Mouse (Mus musculus) E14TG2a.4 (cell line): ENCODE measurements at regions not wholly inside any gene's neighbourhood (a gene's known extent, or its start where the extent isn't known, plus 50 kb on each side); places are given as distances from the start of the nearest gene placed in this dataset.

Source experiments
- H3K27me3 ChIP-seq: 2 replicates; pipeline ENCODE4 v1.6.1; 2014; ENCODE audit warnings: low read length, control low read depth; ENCODE audit not compliant: insufficient read depth
- H3K36me3 ChIP-seq: 2 replicates; pipeline ENCODE4 v1.6.1; 2014; ENCODE audit warnings: low read length, control low read depth; ENCODE audit not compliant: insufficient read depth
- H3K4me1 ChIP-seq: replicated peaks from 2 replicates; pipeline ENCODE4 v1.6.1; 2014; ENCODE audit warnings: low read depth, low read length, control low read depth
- H3K4me3 ChIP-seq: replicated peaks from 2 replicates; pipeline ENCODE4 v1.5.1; 2014; ENCODE audit warnings: mild to moderate bottlenecking, low read length
- H3K9me3 ChIP-seq: 2 replicates; pipeline ENCODE4 v1.6.1; 2014; ENCODE audit warnings: low read length, control low read depth
- CTCF ChIP-seq: conservative IDR thresholded peaks from 2 replicates; pipeline ENCODE4 v1.5.1; 2014; ENCODE audit warnings: low read length
- NANOG ChIP-seq: IDR thresholded peaks from 2 replicates; pipeline ENCODE4 v1.6.1; 2014; ENCODE audit warnings: borderline replicate concordance, low read length, mixed read lengths
- POU5F1 ChIP-seq: IDR thresholded peaks from 2 replicates; pipeline ENCODE4 v1.6.1; 2014; ENCODE audit warnings: low read length, borderline replicate concordance

- Histone ChIP-seq H3K9me3 (peaks cover under 1% of the 10 kb centered on the region; the same call in 1 of the 2 replicates), H3K4me3 (no peak overlapping the region), H3K4me1 (no peaks in the 10 kb centered on the region), H3K36me3 (no peaks in the 10 kb centered on the region), H3K27me3 (no peaks in the 10 kb centered on the region)
- TF ChIP-seq NANOG: no peak
- TF ChIP-seq POU5F1: no peak
- no peak for TF ChIP-seq CTCF
Measured at GRCm38 (mm10) chr12:39047126-39047525, 267.9 kb downstream of the Etv1 start.

GRCm38 (mm10) chr12:39048441-39048840 lies 269.3 kb downstream of the Etv1 start:
- TF ChIP-seq NANOG (no peak), POU5F1 (no peak), CTCF (no peak)
- no peaks in the 10 kb centered on the region for H3K36me3 ChIP-seq
- no peaks in the 10 kb centered on the region for H3K9me3 ChIP-seq
- no peaks in the 10 kb centered on the region for H3K4me1 ChIP-seq
- no peak overlapping the region for H3K4me3 ChIP-seq
- H3K27me3 ChIP-seq: no peaks in the 10 kb centered on the region

DNA sequence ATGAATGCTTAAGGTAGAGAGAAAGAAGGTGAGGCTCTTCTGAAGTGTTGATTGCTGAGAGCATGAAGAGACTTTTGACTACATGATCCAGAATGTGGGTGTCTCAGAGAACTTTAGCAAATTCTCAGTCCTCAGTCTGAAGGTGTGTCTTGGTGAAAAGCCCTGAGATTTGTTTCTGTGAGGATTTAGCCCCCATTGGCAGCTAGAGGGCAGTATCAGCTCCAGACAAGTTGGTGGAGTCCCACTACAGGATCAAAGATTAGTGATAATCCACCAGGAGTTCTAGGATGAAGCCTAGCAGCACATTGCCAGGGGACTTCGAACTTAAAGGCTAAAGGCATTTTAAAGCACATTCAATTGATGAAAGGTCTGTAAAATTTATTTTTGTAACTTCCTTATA lies 269.8 kb downstream of the Etv1 start:
- Histone ChIP-seq H3K9me3 (no peaks in the 10 kb centered on the region), H3K27me3 (no peaks in the 10 kb centered on the region), H3K4me1 (no peaks in the 10 kb centered on the region), H3K36me3 (no peaks in the 10 kb centered on the region), H3K4me3 (no peak overlapping the region)
- no peak for TF ChIP-seq POU5F1
- TF ChIP-seq CTCF: peak; percentile 58

GRCm38 (mm10) chr12:39070331-39071045 lies 291.3 kb downstream of the Etv1 start:
- H3K9me3 ChIP-seq: no peaks in the 10 kb centered on the region
- H3K4me1 ChIP-seq: no peaks in the 10 kb centered on the region
- no peaks in the 10 kb centered on the region for H3K36me3 ChIP-seq
- no peak overlapping the region for H3K4me3 ChIP-seq
- H3K27me3 ChIP-seq: no peaks in the 10 kb centered on the region
- TF ChIP-seq NANOG (no peak), CTCF (no peak), POU5F1 (no peak)

DNA sequence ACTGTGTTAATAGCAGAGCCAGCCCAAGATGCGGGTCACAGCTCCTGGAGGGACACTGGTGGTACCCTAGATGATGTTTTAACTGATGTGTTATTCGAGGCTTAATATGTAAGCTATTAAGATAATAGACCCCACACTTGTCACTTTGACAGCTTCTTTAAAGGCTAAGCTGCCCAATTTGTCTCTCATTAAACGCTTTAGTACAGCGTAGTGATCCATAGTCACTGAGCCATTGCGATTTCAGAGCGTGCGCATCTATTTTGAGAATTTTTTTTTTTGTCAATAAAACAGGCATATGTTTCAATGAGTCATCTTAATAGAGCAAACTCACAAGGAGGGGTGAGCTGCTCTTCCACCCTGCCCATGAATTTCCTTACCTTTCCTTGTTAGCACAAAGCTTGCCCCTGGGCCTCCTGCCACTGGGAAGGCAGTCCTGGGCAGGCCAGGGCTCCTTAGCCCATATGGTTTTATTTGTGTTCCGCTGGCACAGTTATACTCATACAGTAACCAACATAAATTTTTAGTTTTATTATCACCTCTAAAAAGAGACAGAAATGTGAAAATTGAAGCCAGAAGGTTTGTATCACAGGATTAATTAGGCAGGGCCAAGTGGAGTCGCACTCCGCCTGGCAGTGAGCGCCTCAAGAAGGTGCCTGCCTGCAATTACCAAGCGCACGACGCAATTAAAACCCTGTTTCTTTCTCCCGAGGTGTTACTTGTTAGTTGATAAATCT lies 294.3 kb downstream of the Etv1 start:
- no peak for TF ChIP-seq POU5F1
- TF ChIP-seq CTCF: no peak
- TF ChIP-seq NANOG: no peak
- H3K9me3 ChIP-seq: no peaks in the 10 kb centered on the region
- H3K36me3 ChIP-seq: no peaks in the 10 kb centered on the region
- H3K27me3 ChIP-seq: no peaks in the 10 kb centered on the region
- no peaks in the 10 kb centered on the region for H3K4me1 ChIP-seq
- no peak overlapping the region for H3K4me3 ChIP-seq

DNA sequence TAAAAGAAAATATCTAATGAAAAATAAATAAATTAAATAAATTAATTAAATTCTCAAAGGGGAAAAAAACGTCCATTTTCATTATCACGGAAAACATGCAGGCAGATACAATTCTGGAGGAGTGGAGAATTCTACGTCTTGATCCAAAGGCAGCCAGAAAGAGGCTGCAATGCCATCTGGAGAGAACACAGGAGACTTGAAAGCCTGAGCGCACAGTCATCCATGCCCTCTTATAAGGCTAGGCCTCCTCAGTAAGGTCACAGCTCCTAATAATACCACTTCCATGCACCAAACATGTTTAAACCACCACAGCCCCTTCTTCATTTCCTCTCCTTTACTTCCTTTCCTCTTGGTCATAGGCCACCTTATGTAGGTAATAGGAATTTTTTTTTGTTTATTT lies 307.1 kb downstream of the Etv1 start:
- no peaks in the 10 kb centered on the region for H3K9me3 ChIP-seq
- TF ChIP-seq POU5F1 (no peak), NANOG (no peak), CTCF (no peak)
- H3K27me3 ChIP-seq: no peaks in the 10 kb centered on the region
- H3K4me3 ChIP-seq: no peak overlapping the region
- no peaks in the 10 kb centered on the region for H3K36me3 ChIP-seq
- H3K4me1 ChIP-seq: no peaks in the 10 kb centered on the region

DNA sequence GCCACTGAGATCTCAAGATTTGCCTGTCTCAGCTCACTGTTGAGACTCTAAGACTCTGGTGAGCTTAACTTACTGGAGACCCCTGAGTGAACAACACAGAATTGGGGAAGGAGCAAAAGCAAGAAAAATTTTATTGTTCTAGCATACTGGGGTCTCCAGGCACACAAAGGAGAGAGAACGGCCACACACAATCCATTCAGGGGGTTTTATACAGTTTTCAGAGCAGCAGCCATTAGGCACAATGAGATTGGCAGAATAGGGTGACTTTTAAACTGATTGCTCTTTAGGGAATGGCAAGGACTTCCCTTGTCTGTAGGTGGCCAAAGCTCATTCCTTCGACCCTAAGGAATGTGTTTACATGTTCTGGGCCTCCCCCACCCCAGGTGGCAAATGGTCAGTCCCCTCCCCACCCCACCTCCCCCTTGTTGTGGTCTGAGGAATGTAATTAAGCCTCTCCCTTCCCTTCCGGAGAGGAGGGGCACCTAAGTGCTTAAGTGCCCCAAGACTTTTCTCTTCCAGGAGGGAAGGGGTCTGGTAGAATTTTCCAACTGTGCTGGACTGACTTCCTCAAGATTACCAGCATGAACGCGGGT lies 315.6 kb downstream of the Etv1 start:
- Histone ChIP-seq H3K4me1 (peaks cover 20% of the 10 kb centered on the region), H3K27me3 (no peaks in the 10 kb centered on the region), H3K9me3 (peaks cover 2% of the 10 kb centered on the region; the same call in 1 of the 2 replicates), H3K4me3 (no peak overlapping the region), H3K36me3 (peaks cover 9% of the 10 kb centered on the region; the same call in 1 of the 2 replicates)
- TF ChIP-seq CTCF: no peak
- TF ChIP-seq NANOG: peak; percentile 62; the same call in 1 of the 2 replicates

- no peak overlapping the region for H3K4me3 ChIP-seq
- TF ChIP-seq NANOG (no peak), POU5F1 (no peak), CTCF (no peak)
- H3K27me3 ChIP-seq: no peaks in the 10 kb centered on the region
- no peaks in the 10 kb centered on the region for H3K36me3 ChIP-seq
- H3K9me3 ChIP-seq: peaks cover 9% of the 10 kb centered on the region; the same call in 1 of the 2 replicates
- H3K4me1 ChIP-seq: no peaks in the 10 kb centered on the region
Measured at GRCm38 (mm10) chr12:39123391-39124095, 344.4 kb downstream of the Etv1 start.
